Mouse (Mus musculus) heart, postnatal 10 days (tissue): Measurements from ENCODE around the gene Pigg. TPM values are rescaled to one million over a fixed set of nuclear protein-coding genes. Genes with fewer than 3 reads are reported as not detected.

ENCODE experiments used
- total RNA-seq, 2 experiments: library from RNA; stranded (reverse); gene quantifications; 2 replicates each; pipeline ENCODE4 v1.2.3; 2021

Gene Pigg
- total RNA-seq, 2 experiments from 2014 or later: 6.1 to 6.5 TPM

Other genes with a start within 250 kb of the Pigg start
- 10 to 100 TPM; 19.7 to 24.9 TPM for gene Mtf2, start 246.9 kb upstream of the Pigg start, total RNA-seq
- gene Tmed5, start 180.0 kb upstream of the Pigg start, total RNA-seq: 10 to 100 TPM; 25.9 to 39.3 TPM
- 1 to 10 TPM; 1.2 to 1.3 TPM for gene Ccdc18, start 179.7 kb upstream of the Pigg start, total RNA-seq
- gene Dr1, start 43.7 kb upstream of the Pigg start, total RNA-seq: 10 to 100 TPM; 23.8 to 24.2 TPM
- under 1 TPM; 0.45 to 0.55 TPM for gene Gm42517, start 55.3 kb downstream of the Pigg start, total RNA-seq
- not detected for gene Pde6b, start 75.8 kb downstream of the Pigg start, total RNA-seq
- 100 to 1,000 TPM; 857 to 862 TPM for gene Atp5k, start 121.8 kb downstream of the Pigg start, total RNA-seq
- gene Mfsd7a, start 136.3 kb downstream of the Pigg start, total RNA-seq: 1 to 10 TPM in 1 of 2 experiments, under 1 TPM in 1; 0.77 to 1.3 TPM
- gene Pcgf3, start 148.6 kb downstream of the Pigg start, total RNA-seq: 10 to 100 TPM; 46.2 to 54.8 TPM
- gene Cplx1, start 237.4 kb downstream of the Pigg start, total RNA-seq: under 1 TPM in 1 of 2 experiments, not detected in 1; 0.38 TPM